Mouse (Mus musculus) kidney, embryonic 14.5 days (tissue): Measurements from ENCODE around the gene Stradb. TPM values are rescaled to one million over a fixed set of nuclear protein-coding genes. Genes with fewer than 3 reads are reported as not detected.

Experiments
- polyA plus RNA-seq: library from polyadenylated mRNA; unstranded; fragments of >200 nt; fragmentation: Nextera tagmentation; extraction: Ambion mirVana; gene quantifications from 2 replicates; pipeline ENCODE4 v1.2.1, GENCODE M21; 2014

Gene Stradb
- polyA plus RNA-seq, 1 experiment from 2014 or later = 24.9 TPM

Other genes starting within 250 kb of the Stradb start
- 35.2 and 41.3 TPM in 2 replicates for gene Casp8, start 178.1 kb upstream of the Stradb start, polyA plus RNA-seq
- gene Trak2, start 92 bp upstream of the Stradb start, polyA plus RNA-seq = 8.2 and 15.7 TPM in 2 replicates
- gene C2cd6, start 121.4 kb downstream of the Stradb start, polyA plus RNA-seq = not detected in 2 replicates
- gene Tmem237, start 146.9 kb downstream of the Stradb start, polyA plus RNA-seq = 49.9 and 53.8 TPM in 2 replicates
- gene Mpp4, start 189.9 kb downstream of the Stradb start, polyA plus RNA-seq = 0.59 and 0.62 TPM in 2 replicates